Mouse (Mus musculus) frontal cortex, adult 2 months (tissue): ENCODE measurements around the gene Rhox3e. TPM values are rescaled to one million over a fixed set of nuclear protein-coding genes. Genes with fewer than 3 reads are reported as not detected.
"Not testable (repeated sequence)": the region's sequence is repeated elsewhere in the genome, so short reads cannot be mapped to it uniquely, and the experiment has no call there.

Experiments
- DNase-seq, 2 experiments: peaks; one replicate each; pipeline ENCODE4 v3.0.0; 2022; ENCODE audit warnings: low spot score in 1 of 2; ENCODE audit errors: extremely low spot score in 1 of 2
- polyA plus RNA-seq: library from polyadenylated mRNA; depleted of rRNA; stranded (reverse); fragments of >200 nt; gene quantifications from 2 replicates; pipeline ENCODE4 v1.2.3, GENCODE M21; 2012; rRNA removed

The Rhox3e gene
- not detected in 2 replicates for polyA plus RNA-seq

DNA sequence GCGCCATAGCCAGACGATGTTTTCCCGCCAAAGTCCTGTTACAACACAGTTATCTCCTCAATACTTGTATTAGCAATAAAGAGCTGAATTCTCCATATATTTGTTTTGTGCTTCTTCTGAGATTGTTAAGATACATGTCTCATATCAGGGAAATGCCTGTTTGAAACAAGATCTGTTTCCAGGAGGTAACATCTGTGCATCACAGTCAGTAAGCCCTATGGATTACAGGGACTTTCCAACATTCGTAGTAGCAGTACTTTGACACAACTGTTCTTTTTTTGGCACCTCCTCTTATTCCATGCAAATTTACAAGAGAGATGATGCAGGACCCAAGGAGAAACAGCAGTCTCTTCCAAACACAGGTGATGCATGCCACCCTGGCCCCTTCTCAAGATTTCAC lies at the start of gene Rhox3e:
Rhox3e (plus strand) TSS at position 301 of the 400 bp plus-strand sequence.
- not testable (repeated sequence) for DNase-seq

DNA sequence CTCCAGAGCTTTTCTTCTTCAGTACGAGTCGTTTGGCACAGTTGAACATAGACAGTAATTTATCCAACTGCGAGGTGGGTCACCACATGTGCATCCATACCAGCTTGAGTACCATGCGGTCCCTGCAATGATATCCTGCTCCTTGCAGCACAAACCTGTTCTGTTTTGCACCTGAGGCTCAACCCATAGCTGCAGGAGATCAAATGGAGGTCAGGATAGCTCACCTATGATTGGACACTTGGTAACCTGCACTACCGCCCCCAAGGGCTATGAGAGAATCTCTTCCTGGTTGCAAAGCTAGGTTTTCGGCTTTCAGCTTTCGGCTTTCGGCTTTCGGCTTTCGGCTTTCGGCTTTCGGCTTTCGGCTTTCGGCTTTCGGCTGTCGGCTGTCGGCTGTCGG lies 27.8 kb upstream of the Rhox3e start, which contains the start of gene Rhox4d:
Rhox4d (plus strand) TSS at position 301 of the 400 bp plus-strand sequence.
- not testable (repeated sequence) for DNase-seq

DNA sequence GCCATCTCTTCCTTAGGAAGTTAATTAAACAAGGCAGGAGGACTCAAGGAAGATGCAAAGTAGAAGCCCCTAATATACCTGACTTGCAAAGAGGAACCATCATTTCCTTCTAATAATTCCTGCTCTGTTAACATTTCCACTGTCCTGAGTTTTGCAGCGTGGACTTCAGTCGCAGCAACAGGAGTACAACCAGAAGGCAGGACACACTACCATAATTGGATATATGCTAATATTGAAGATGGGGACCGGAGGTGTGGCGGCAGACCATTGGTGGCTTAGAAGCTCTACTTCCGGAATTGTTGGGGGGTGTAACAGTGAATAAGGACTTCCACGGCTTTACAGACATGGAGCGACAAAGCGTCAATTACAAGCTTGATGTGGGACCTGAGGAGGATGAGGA lies 11.7 kb upstream of the Rhox3e start, which contains the start of gene Rhox2e:
Rhox2e (plus strand) TSS at position 301 of the 400 bp plus-strand sequence.
- not testable (repeated sequence) for DNase-seq

DNA sequence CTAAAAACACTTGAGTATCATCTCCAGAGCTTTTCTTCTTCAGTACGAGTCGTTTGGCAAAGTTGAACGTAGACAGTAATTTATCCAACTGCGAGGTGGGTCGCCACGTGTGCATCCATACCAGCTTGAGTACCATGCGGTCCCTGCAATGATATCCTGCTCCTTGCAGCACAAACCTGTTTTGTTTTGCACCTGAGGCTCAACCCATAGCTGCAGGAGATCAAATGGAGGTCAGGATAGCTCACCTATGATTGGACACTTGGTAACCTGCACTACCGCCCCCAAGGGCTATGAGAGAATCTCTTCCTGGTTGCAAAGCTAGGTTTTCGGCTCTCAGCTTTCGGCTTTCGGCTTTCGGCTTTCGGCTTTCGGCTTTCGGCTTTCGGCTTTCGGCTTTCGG lies 15.3 kb downstream of the Rhox3e start, which contains the start of gene Rhox4e:
Rhox4e (plus strand) TSS at position 301 of the 400 bp plus-strand sequence.
- not testable (repeated sequence) for DNase-seq

DNA sequence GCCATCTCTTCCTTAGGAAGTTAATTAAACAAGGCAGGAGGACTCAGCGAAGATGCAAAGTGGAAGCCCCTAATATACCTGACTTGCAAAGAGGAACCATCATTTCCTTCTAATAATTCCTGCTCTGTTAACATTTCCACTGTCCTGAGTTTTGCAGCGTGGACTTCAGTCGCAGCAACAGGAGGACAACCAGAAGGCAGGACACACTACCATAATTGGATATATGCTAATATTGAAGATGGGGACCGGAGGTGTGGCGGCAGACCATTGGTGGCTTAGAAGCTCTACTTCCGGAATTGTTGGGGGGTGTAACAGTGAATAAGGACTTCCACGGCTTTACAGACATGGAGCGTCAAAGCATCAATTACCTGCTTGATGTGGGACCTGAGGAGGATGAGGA lies 29.3 kb downstream of the Rhox3e start, which contains the start of gene Rhox2f:
Rhox2f (plus strand) TSS at position 301 of the 400 bp plus-strand sequence.
- not testable (repeated sequence) for DNase-seq

DNA sequence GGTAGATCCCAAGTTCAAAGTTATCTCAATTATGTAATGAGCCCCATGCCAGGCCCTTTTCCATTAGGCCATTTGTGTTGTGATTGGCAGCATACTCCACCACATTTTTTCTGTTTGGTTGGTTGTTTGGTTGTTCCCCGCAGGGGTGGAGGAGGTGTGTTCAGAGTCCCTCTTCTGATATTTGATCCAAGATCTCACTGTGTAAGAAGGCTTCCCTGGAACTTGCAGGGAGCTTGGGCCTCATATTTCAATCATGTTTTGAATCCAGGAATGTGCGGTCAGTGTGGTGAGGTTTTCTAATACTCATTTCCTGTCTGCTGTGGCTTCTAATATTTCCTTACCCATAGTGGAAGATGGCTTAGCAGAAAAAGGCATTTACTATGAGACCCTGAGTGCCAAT lies 30.8 kb downstream of the Rhox3e start:
- DNase-seq = not testable (repeated sequence)

DNA sequence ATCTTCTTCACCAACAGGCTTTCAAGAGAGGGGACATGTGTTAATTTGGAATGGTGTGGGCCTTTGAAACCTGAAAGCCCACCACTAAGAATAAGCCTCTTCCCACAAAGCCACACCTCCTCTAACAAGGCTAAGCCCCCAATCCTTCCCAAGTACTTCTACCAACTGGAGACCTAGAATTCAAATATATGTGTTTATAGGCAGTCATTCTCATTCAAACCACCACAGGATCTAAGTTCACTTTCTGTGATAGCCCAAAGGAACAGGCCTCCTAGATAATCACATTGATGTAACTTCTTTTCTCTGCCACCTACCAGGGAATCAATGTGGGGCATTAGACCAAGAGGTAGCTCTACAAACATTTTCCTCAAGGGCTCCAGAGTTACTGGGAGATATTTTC lies 38.9 kb downstream of the Rhox3e start, which contains the start of gene Rhox3f:
Rhox3f (plus strand) TSS at position 301 of the 400 bp plus-strand sequence.
- not testable (repeated sequence) for DNase-seq

Other genes with a start within 250 kb of the Rhox3e start
- gene Rhox3a2, start 162.0 kb upstream of the Rhox3e start, polyA plus RNA-seq = not detected in 2 replicates
- not detected in 2 replicates for gene Rhox4a2, start 151.2 kb upstream of the Rhox3e start, polyA plus RNA-seq
- gene Rhox2b, start 130.0 kb upstream of the Rhox3e start, polyA plus RNA-seq = not detected in 2 replicates
- gene Rhox4b, start 109.5 kb upstream of the Rhox3e start, polyA plus RNA-seq = not detected in 2 replicates
- not detected in 2 replicates for gene Rhox2c, start 88.3 kb upstream of the Rhox3e start, polyA plus RNA-seq
- not detected in 2 replicates for gene Rhox3c, start 83.4 kb upstream of the Rhox3e start, polyA plus RNA-seq
- gene Rhox4c, start 61.7 kb upstream of the Rhox3e start, polyA plus RNA-seq = not detected in 2 replicates
- not detected in 2 replicates for gene Rhox2d, start 48.6 kb upstream of the Rhox3e start, polyA plus RNA-seq
- gene Rhox4d, start 27.7 kb upstream of the Rhox3e start, polyA plus RNA-seq = not detected in 2 replicates
- not detected in 2 replicates for gene Rhox2e, start 11.6 kb upstream of the Rhox3e start, polyA plus RNA-seq
- not detected in 2 replicates for gene Rhox4e, start 15.4 kb downstream of the Rhox3e start, polyA plus RNA-seq
- not detected in 2 replicates for gene Rhox2f, start 29.4 kb downstream of the Rhox3e start, polyA plus RNA-seq
- gene Rhox3f, start 39.0 kb downstream of the Rhox3e start, polyA plus RNA-seq = not detected in 2 replicates
- not detected in 2 replicates for gene Rhox4f, start 65.7 kb downstream of the Rhox3e start, polyA plus RNA-seq
- not detected in 2 replicates for gene Rhox3g, start 86.6 kb downstream of the Rhox3e start, polyA plus RNA-seq
- gene Rhox2g, start 101.5 kb downstream of the Rhox3e start, polyA plus RNA-seq = not detected in 2 replicates
- not detected in 2 replicates for gene Rhox4g, start 109.3 kb downstream of the Rhox3e start, polyA plus RNA-seq
- not detected in 2 replicates for gene Rhox3h, start 126.7 kb downstream of the Rhox3e start, polyA plus RNA-seq
- gene Rhox2h, start 131.3 kb downstream of the Rhox3e start, polyA plus RNA-seq = not detected in 2 replicates